Mouse (Mus musculus) adrenal gland, adult 10 weeks (tissue): ENCODE measurements around the gene Map6. TPM values are rescaled to one million over a fixed set of nuclear protein-coding genes. Genes with fewer than 3 reads are reported as not detected.

Source experiments
- polyA plus RNA-seq: library from polyadenylated mRNA; stranded (reverse); fragments of 350-450 nt; fragmentation: Illumina TruSeq; extraction: RNeasy Lipid Tissue Mini Kit (QIAGEN cat#74804); gene quantifications from one replicate; pipeline ENCODE4 v1.2.3, GENCODE M21; 2014; ENCODE audit warnings: low read depth, low replicate concordance

The Map6 gene
- 0.82 TPM for polyA plus RNA-seq

GRCm38 (mm10) chr7:99267251-99267896 lies at the start of gene Map6:
Map6 (plus strand) TSS chr7:99267447.

GRCm38 (mm10) chr7:99238417-99238816 lies 28.8 kb upstream of the Map6 start, which contains the start of gene Mogat2:
Mogat2 (minus strand) TSS chr7:99238619.

GRCm38 (mm10) chr7:99352526-99353400 lies 85.5 kb downstream of the Map6 start, which contains the start of gene Serpinh1:
Serpinh1 (minus strand) TSS chr7:99353239.

GRCm38 (mm10) chr7:99381214-99382087 lies 114.2 kb downstream of the Map6 start, which contains the start of gene Gdpd5:
Gdpd5 (plus strand) TSS chr7:99381414.

Other genes with a start within 250 kb of the Map6 start
- gene Uvrag, start 126.3 kb upstream of the Map6 start, polyA plus RNA-seq, result 15.5 TPM
- 35.8 TPM for gene Dgat2, start 84.7 kb upstream of the Map6 start, polyA plus RNA-seq
- gene Mogat2, start 28.8 kb upstream of the Map6 start, polyA plus RNA-seq, result not detected
- 70.7 TPM for gene Serpinh1, start 85.8 kb downstream of the Map6 start, polyA plus RNA-seq
- 0.17 TPM for gene Gdpd5, start 114.0 kb downstream of the Map6 start, polyA plus RNA-seq
- not detected for gene Klhl35, start 198.6 kb downstream of the Map6 start, polyA plus RNA-seq
- 678 TPM for gene Rps3, start 216.3 kb downstream of the Map6 start, polyA plus RNA-seq